Mouse (Mus musculus): Measurements from ENCODE around the gene Zmynd12.

DNA sequence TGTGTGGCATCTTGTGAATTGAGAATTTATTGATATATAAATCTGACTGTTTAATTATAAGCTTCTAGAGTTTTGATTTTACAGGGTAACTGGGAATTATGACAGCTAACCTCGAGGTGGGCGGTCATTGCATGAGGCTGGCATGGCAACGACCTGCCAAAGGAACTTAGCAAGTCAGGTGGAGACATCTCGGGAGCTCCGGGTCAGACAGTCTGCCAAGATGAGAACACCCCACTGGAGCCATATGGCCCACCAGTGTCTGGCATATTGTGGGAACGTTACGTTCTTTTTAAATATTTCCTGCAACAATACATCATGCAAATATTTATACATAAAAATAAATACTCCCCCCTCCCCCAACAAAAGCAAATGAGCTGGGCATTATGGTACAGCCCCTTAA, 23.9 kb upstream of the Zmynd12 start:
- no peak for TF ChIP-seq CTCF (IDR thresholded peaks at IDR 0.05; ENCODE audit: control insufficient read depth, insufficient read depth, insufficient read length)
- no peak for TF ChIP-seq MYOG (IDR thresholded peaks at IDR 0.05; ENCODE audit: control insufficient read depth, extremely low read depth, insufficient read length)
- no peak for TF ChIP-seq USF1 (IDR thresholded peaks at IDR 0.05; ENCODE audit: low read depth)
